Mouse (Mus musculus): ENCODE measurements around the gene Cpne5. TPM values are rescaled to one million over a fixed set of nuclear protein-coding genes. Genes with fewer than 3 reads are reported as not detected.
"Not testable (repeated sequence)": the region's sequence is repeated elsewhere in the genome, so short reads cannot be mapped to it uniquely, and the experiment has no call there.

The Cpne5 gene
- polyA plus RNA-seq, 1 experiment from 2014 or later = 17.2 TPM

DNA sequence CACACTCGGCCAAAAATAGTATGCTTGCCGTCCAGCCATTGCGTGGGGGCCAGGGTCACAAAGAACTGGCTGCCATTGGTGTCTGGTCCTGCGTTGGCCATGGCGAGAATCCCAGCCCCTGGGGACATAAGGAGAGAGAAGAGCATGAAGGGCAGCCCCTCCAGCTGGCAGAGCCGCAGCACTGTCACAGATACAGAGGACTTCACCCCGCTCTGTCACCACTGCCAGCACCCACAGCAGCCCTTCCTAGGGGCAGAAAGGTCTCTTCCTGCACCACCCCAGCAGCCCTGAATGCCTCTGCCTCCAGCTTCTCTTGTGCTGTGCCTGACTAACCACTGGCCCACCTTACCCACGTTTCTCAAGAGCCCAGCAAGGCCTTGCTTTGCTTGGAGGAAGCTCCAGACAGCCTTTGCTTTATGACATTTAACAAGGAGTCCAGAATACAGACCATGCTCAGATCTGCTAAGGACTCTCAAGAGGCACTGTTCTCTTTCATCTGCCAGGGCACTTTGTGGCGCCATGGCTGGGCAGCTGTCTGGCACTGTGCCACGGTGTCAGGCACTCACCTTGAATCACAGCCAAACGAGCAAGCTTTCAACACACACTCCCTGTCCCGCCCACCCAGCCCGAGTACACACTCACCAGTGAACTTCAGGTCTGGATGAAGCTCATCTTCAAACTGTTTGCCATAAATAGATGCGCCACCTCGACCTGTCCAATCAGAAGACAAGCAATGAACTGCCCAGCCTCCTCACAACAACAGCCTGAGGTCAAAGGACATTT, 13.8 kb upstream of the Cpne5 start:
- peaks cover 50% of the 10 kb centered on the region for H3K36me3 ChIP-seq (ENCODE audit: control insufficient read depth, insufficient read depth, low read length)
- H3K27ac ChIP-seq (ENCODE audit: low read depth, low read length) = no peak overlapping the region
- H3K9ac ChIP-seq (ENCODE audit: low read length) = no peak overlapping the region
- 64% methylated on average over 15 of the region's 15 CpGs for WGBS
- no peaks in the 10 kb centered on the region for H3K9me3 ChIP-seq (replicated peaks; ENCODE audit: control insufficient read depth, low read length)
- DNase-seq (ENCODE audit: low spot score) = peak; percentile 70
- no peak overlapping the region for H3K4me2 ChIP-seq (ENCODE audit: low read length)
- ATAC-seq = 0 out of 2 replicates have a peak, but pooled peaks have one; percentile 29
- H3K4me1 ChIP-seq (ENCODE audit: control insufficient read depth, insufficient read depth, low read length) = peaks cover 7% of the 10 kb centered on the region
- H3K4me3 ChIP-seq (ENCODE audit: low read depth, low read length) = no peak overlapping the region
- H3K27me3 ChIP-seq (replicated peaks; ENCODE audit: control insufficient read depth, insufficient read depth, low read length) = no peaks in the 10 kb centered on the region

DNA sequence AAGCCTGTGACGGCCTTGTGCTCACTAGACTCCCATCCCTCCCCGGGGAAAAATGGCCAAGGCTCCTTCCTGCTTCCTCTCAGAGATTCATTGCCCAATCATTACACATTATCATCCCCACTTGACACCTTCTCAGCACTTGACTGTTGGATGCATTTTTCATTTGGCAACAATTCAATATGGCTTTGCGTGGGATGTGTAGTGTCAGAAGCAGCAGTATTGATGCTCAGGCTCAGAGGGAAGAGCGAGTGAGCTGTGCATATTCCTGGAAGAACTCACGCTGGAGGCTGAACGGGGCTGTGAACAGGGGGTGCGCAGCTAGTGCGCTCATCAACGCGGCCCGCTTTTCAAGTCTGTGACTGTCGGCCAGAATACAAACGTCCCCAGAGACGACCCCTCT, 13.0 kb upstream of the Cpne5 start:
- H3K36me3 ChIP-seq (ENCODE audit: control insufficient read depth, insufficient read depth, low read length) = peaks cover 45% of the 10 kb centered on the region
- DNase-seq (ENCODE audit: low spot score); H3K4me3 ChIP-seq (ENCODE audit: low read depth, low read length); H3K27me3 ChIP-seq (replicated peaks; ENCODE audit: control insufficient read depth, insufficient read depth, low read length); H3K27ac ChIP-seq (ENCODE audit: low read depth, low read length); H3K4me1 ChIP-seq (ENCODE audit: control insufficient read depth, insufficient read depth, low read length); H3K9ac ChIP-seq (ENCODE audit: low read length); H3K4me2 ChIP-seq (ENCODE audit: low read length); H3K9me3 ChIP-seq (replicated peaks; ENCODE audit: control insufficient read depth, low read length); ATAC-seq: not testable (repeated sequence)
- 87% methylated on average over 14 of the region's 14 CpGs for WGBS

DNA sequence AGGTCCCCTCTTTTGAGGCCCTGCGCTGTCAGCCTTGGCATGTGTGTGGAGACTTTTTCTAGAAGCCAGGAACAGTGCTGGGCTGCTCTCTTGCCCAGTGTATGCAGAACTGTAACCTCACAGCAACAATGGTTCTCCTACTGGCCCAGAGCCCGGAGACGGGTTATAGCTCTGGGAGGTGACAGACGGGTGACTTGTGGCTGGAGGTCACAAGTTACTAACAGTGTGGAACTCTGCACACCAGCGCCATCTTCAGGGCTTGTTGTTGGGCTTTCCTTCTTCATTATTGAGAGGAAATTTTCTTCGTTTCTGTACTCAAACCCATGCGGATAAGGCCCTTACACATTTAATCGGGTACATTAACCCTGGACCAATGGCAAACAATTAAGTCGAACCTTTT, 11.5 kb upstream of the Cpne5 start:
- Histone ChIP-seq H3K4me3 (ENCODE audit: low read depth, low read length) (no peak overlapping the region), H3K9ac (ENCODE audit: low read length) (no peak overlapping the region), H3K9me3 (replicated peaks; ENCODE audit: control insufficient read depth, low read length) (no peaks in the 10 kb centered on the region), H3K27ac (ENCODE audit: low read depth, low read length) (no peak overlapping the region), H3K36me3 (ENCODE audit: control insufficient read depth, insufficient read depth, low read length) (peaks cover 39% of the 10 kb centered on the region), H3K4me1 (ENCODE audit: control insufficient read depth, insufficient read depth, low read length) (peaks cover 16% of the 10 kb centered on the region), H3K27me3 (replicated peaks; ENCODE audit: control insufficient read depth, insufficient read depth, low read length) (no peaks in the 10 kb centered on the region), H3K4me2 (ENCODE audit: low read length) (no peak overlapping the region)
- DNase-seq (ENCODE audit: low spot score) (no peak), ATAC-seq (no peak)
- 66% methylated on average over 9 of the region's 9 CpGs for WGBS

DNA sequence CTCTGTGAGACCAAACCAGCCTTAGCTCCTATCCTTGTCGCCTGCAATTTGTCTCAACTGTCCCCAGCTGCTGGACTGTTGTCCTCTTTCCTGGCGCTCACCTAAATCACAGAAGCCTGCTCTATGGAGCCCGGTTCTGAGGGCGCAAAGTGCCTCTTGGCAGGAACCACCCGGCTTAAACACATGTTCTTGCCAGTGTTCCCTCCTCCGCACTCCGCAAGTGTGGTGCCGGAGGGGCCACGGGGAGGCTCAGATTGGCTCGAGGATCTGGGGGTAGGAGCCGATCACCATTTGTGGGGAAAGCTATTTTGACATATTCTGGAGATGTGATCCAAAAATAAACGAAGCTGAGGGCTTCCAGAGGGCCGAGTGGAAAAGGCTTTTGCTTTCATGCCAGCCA, 9.9 kb upstream of the Cpne5 start:
- H3K27ac ChIP-seq (ENCODE audit: low read depth, low read length) = no peak overlapping the region; the same call in 1 of the 2 replicates
- H3K9ac ChIP-seq (ENCODE audit: low read length) = no peak overlapping the region
- ATAC-seq = no peak
- no peak overlapping the region for H3K4me3 ChIP-seq (ENCODE audit: low read depth, low read length)
- no peaks in the 10 kb centered on the region for H3K27me3 ChIP-seq (replicated peaks; ENCODE audit: control insufficient read depth, insufficient read depth, low read length)
- DNase-seq (ENCODE audit: low spot score) = no peak
- no peaks in the 10 kb centered on the region for H3K9me3 ChIP-seq (replicated peaks; ENCODE audit: control insufficient read depth, low read length)
- H3K36me3 ChIP-seq (ENCODE audit: control insufficient read depth, insufficient read depth, low read length) = peaks cover 35% of the 10 kb centered on the region
- H3K4me2 ChIP-seq (ENCODE audit: low read length) = no peak overlapping the region
- peaks cover 16% of the 10 kb centered on the region for H3K4me1 ChIP-seq (ENCODE audit: control insufficient read depth, insufficient read depth, low read length)
- WGBS = 79% methylated on average over 13 of the region's 13 CpGs

DNA sequence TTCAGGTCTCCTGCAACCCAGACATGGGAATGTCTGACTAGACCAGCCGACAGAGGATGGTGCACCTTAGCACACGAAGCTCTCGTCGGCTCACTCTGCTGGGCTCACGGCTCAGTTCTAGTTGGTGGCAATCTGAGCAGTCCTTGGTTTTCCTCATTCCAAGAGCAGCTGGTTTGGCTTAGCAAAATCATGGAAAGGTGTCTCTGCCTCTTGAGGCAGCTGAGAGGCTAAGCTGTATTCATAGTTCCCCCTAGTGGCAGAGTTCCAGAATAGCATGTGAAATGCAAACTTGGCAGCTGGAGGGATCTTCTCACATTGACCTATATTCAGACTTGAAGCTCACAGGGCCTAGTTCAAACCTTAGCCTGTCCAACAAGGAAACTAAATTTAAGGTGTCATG, 8.6 kb upstream of the Cpne5 start:
- H3K4me3 ChIP-seq (ENCODE audit: low read depth, low read length) = no peak overlapping the region
- ATAC-seq = peak; percentile 72
- peak; percentile 94 for DNase-seq (ENCODE audit: low spot score)
- H3K9ac ChIP-seq (ENCODE audit: low read length) = no peak overlapping the region
- H3K9me3 ChIP-seq (replicated peaks; ENCODE audit: control insufficient read depth, low read length) = no peaks in the 10 kb centered on the region
- WGBS = 23% methylated on average over 5 of the region's 5 CpGs
- no peak overlapping the region for H3K27ac ChIP-seq (ENCODE audit: low read depth, low read length)
- H3K4me1 ChIP-seq (ENCODE audit: control insufficient read depth, insufficient read depth, low read length) = peaks cover 8% of the 10 kb centered on the region
- peaks cover 25% of the 10 kb centered on the region for H3K36me3 ChIP-seq (ENCODE audit: control insufficient read depth, insufficient read depth, low read length)
- H3K27me3 ChIP-seq (replicated peaks; ENCODE audit: control insufficient read depth, insufficient read depth, low read length) = no peaks in the 10 kb centered on the region
- no peak overlapping the region for H3K4me2 ChIP-seq (ENCODE audit: low read length)

DNA sequence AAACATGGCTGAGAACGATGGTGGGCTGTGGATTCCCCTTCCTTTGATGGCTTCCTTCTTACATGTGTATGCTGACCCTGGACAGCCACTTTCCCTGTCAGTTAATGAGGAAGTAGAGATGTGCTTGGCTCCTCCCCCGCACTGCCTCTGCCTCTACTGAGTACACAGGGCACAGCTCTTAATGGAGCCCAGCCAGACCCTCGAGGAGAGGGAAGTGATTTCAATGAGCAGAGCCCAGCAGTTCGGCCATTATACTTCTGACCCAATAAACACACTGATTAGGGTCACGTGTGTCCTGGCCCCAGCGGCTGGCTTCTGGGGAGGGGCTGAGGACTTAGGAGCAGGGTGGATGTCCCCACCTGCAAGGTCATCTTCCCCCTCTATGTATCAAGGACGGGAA, 7.8 kb upstream of the Cpne5 start:
- DNase-seq (ENCODE audit: low spot score) (no peak), ATAC-seq (peak; percentile 30; the same call in 1 of the 2 replicates)
- Histone ChIP-seq H3K36me3 (ENCODE audit: control insufficient read depth, insufficient read depth, low read length) (peaks cover 16% of the 10 kb centered on the region), H3K4me2 (ENCODE audit: low read length) (no peak overlapping the region), H3K9ac (ENCODE audit: low read length) (no peak overlapping the region), H3K9me3 (replicated peaks; ENCODE audit: control insufficient read depth, low read length) (no peaks in the 10 kb centered on the region), H3K4me1 (ENCODE audit: control insufficient read depth, insufficient read depth, low read length) (peaks cover 8% of the 10 kb centered on the region), H3K27ac (ENCODE audit: low read depth, low read length) (no peak overlapping the region; the same call in 1 of the 2 replicates), H3K4me3 (ENCODE audit: low read depth, low read length) (no peak overlapping the region), H3K27me3 (replicated peaks; ENCODE audit: control insufficient read depth, insufficient read depth, low read length) (no peaks in the 10 kb centered on the region)
- WGBS = 32% methylated on average over 7 of the region's 7 CpGs

DNA sequence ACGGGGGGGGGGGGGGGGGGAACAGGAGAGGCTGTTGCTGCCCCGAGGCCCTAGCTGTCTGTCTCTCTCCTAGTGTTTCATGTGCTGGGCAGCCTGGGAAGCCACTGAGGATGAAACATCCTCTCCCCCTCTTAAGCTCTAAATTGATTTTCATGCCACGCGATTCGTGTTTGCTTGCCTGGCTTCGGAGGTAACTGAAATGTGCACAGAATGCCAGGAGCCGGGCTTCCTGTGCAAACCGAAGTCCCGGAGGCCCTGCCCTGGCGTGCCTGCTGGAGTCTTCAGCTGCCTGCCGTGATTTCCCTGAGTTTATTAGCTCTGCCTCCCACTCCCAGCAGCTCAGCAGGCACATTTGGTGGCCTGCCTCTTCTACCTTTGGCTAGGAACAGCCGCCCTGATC, 6.9 kb upstream of the Cpne5 start:
- ATAC-seq = no peak
- 48% methylated on average over 11 of the region's 12 CpGs for WGBS
- H3K4me2 ChIP-seq (ENCODE audit: low read length) = no peak overlapping the region
- peaks cover 9% of the 10 kb centered on the region for H3K36me3 ChIP-seq (ENCODE audit: control insufficient read depth, insufficient read depth, low read length)
- H3K4me1 ChIP-seq (ENCODE audit: control insufficient read depth, insufficient read depth, low read length) = peaks cover 8% of the 10 kb centered on the region
- no peak overlapping the region for H3K27ac ChIP-seq (ENCODE audit: low read depth, low read length)
- DNase-seq (ENCODE audit: low spot score) = peak; percentile 17
- 0 out of 2 replicates have a peak overlapping the region, but pooled peaks have one; percentile 13 for H3K9ac ChIP-seq (ENCODE audit: low read length)
- no peaks in the 10 kb centered on the region for H3K27me3 ChIP-seq (replicated peaks; ENCODE audit: control insufficient read depth, insufficient read depth, low read length)
- H3K4me3 ChIP-seq (ENCODE audit: low read depth, low read length) = no peak overlapping the region
- no peaks in the 10 kb centered on the region for H3K9me3 ChIP-seq (replicated peaks; ENCODE audit: control insufficient read depth, low read length)

DNA sequence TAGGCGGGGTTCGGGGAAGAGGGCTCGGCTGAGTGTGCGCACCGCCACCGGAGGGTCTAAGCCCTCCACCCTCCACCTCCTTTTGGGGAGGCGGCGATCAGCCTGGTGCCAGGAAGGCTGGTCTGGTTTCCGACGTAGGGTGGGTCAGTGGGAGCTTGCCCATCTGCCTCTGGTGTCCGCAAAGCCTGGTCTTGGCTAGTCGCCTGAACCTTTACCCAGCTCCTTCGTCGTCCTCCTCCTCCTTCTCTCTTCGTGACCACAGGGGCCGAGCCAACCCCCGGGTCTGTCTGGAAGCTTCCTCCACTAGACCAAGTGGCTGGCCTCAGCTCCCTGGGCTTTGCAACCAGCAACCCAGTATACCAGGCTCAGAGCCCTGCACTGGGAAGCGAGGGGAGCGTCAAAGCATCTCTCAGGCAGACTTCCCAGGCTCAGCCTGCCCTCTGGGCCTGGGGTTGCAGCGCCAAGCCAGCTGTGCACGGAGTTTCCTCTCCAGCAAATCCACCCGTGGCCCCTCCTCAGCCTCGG, 516 bp upstream of the Cpne5 start:
- peak overlapping the region; percentile 58 for H3K4me3 ChIP-seq (ENCODE audit: low read depth, low read length)
- 0 out of 2 replicates have a peak overlapping the region, but pooled peaks have one; percentile 9 for H3K27ac ChIP-seq (ENCODE audit: low read depth, low read length)
- H3K9me3 ChIP-seq (replicated peaks; ENCODE audit: control insufficient read depth, low read length) = no peaks in the 10 kb centered on the region
- DNase-seq (ENCODE audit: low spot score) (no peak), ATAC-seq (peak; percentile 21; the same call in 1 of the 2 replicates)
- H3K4me1 ChIP-seq (ENCODE audit: control insufficient read depth, insufficient read depth, low read length) = peaks cover 9% of the 10 kb centered on the region; the same call in 1 of the 2 replicates
- H3K36me3 ChIP-seq (ENCODE audit: control insufficient read depth, insufficient read depth, low read length) = no peaks in the 10 kb centered on the region
- peak overlapping the region; percentile 74 for H3K9ac ChIP-seq (ENCODE audit: low read length)
- 0 out of 2 replicates have a peak, but pooled peaks cover 9% of the 10 kb centered on the region for H3K27me3 ChIP-seq (replicated peaks; ENCODE audit: control insufficient read depth, insufficient read depth, low read length)
- WGBS = 4% methylated on average over 23 of the region's 23 CpGs
- H3K4me2 ChIP-seq (ENCODE audit: low read length) = peak overlapping the region; percentile 99

DNA sequence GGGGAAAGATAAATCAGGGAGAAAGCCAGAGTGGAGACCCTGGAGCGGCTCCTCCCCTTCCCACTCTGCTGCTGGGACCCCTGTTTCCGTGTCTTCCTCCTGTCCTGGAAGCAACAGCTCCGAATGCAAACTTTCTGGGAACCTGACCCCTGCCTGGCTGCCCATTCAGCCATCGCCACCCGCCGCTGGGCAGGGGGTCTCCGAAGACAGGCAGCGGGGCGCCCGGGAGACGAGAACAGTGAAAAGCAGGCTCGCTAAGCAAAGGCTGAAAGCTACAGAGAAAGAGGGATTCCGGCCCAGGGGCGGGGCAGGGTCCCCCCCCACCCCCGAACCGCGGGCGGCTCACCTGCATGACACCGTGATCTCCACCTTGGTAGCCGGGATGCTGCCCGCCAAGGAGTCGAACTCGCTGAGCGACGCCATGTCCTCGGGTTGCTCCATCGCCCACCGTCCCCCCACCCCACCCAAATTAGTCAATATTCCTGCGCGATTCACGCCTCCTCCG, 648 bp downstream of the Cpne5 start:
- Histone ChIP-seq H3K36me3 (ENCODE audit: control insufficient read depth, insufficient read depth, low read length) (no peaks in the 10 kb centered on the region), H3K27me3 (replicated peaks; ENCODE audit: control insufficient read depth, insufficient read depth, low read length) (0 out of 2 replicates have a peak, but pooled peaks cover 9% of the 10 kb centered on the region), H3K4me3 (ENCODE audit: low read depth, low read length) (peak overlapping the region; percentile 58), H3K9ac (ENCODE audit: low read length) (peak overlapping the region; percentile 74), H3K4me1 (ENCODE audit: control insufficient read depth, insufficient read depth, low read length) (peaks cover 9% of the 10 kb centered on the region; the same call in 1 of the 2 replicates), H3K27ac (ENCODE audit: low read depth, low read length) (no peak overlapping the region), H3K4me2 (ENCODE audit: low read length) (peak overlapping the region; percentile 99), H3K9me3 (replicated peaks; ENCODE audit: control insufficient read depth, low read length) (no peaks in the 10 kb centered on the region)
- DNase-seq (ENCODE audit: low spot score) (no peak), ATAC-seq (no peak; the same call in 1 of the 2 replicates)
- 1% methylated on average over 25 of the region's 32 CpGs for WGBS
